Mouse (Mus musculus): ENCODE measurements around the gene Ngdn. TPM values are rescaled to one million over a fixed set of nuclear protein-coding genes. Genes with fewer than 3 reads are reported as not detected.

The Ngdn gene
- polyA plus RNA-seq, 1 experiment from 2014 or later = 92.8 TPM

DNA sequence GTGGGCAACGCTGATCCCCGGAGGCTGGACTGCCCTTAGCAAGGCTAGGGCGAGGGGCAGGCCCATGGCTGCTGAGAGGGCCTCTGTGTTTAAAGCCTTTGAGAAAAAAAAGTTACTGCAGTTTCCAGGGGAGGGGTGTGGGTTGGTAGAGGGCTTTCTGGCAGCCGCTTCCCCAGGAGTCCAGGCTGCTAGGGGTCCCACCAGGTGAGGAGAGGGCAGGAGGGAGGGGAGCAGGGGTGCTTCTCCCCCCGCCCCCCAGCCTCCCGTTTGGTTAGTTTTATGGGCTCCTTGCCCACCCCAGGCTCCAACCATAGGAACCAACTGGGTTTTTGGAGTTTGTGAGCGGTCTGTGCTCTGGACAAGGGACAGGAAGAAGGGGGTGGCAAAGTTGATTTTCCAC lies 46.6 kb downstream of the Ngdn start:
- 42% methylated on average over 7 of the region's 7 CpGs for WGBS
- Histone ChIP-seq H3K4me1 (ENCODE audit: control insufficient read depth, insufficient read depth, low read length) (no peaks in the 10 kb centered on the region; the same call in 1 of the 2 replicates), H3K27me3 (ENCODE audit: control insufficient read depth, insufficient read depth, low read length) (no peaks in the 10 kb centered on the region), H3K4me3 (ENCODE audit: low read depth, low read length) (no peak overlapping the region), H3K36me3 (replicated peaks; ENCODE audit: control insufficient read depth, insufficient read depth, low read depth, low read length) (peaks cover 3% of the 10 kb centered on the region), H3K27ac (replicated peaks; ENCODE audit: low read depth, low read length) (no peak overlapping the region), H3K9me3 (replicated peaks; ENCODE audit: control insufficient read depth, low read length) (no peaks in the 10 kb centered on the region), H3K9ac (replicated peaks; ENCODE audit: low read length) (no peak overlapping the region; the same call in 1 of the 2 replicates), H3K4me2 (ENCODE audit: low read depth, low read length) (no peak overlapping the region)
- DNase-seq (ENCODE audit: low spot score) (no peak), ATAC-seq (replicated peaks; ENCODE audit: insufficient number of reproducible peaks, low FRiP score, low TSS enrichment, low read depth) (no peak)

DNA sequence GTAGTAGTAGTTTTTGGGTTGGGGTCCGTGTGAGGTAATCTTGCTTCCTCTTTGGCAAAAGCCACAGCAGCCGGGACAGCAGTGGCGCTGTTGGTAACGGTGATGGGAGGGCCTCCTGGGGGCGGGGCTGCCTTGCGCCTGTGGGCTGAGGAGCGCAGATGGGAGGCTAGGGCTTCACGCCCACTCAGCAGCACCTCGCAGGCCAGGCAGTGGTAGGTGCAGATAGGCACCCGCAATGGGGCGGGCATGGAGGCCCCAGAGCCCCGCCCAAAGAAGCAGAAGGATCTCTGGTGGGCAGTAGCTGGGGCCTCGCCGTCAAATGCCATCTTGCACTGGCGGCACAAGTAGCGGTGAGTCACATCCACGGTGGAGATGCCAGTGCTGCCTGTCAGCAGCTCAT lies 47.4 kb downstream of the Ngdn start:
- 0 out of 2 replicates have a peak overlapping the region, but pooled peaks have one; percentile 3 for H3K9ac ChIP-seq (replicated peaks; ENCODE audit: low read length)
- H3K4me2 ChIP-seq (ENCODE audit: low read depth, low read length) = 0 out of 2 replicates have a peak overlapping the region, but pooled peaks have one; percentile 7
- ATAC-seq (replicated peaks; ENCODE audit: insufficient number of reproducible peaks, low FRiP score, low TSS enrichment, low read depth) (peak; percentile 55; the same call in 1 of the 2 replicates), DNase-seq (ENCODE audit: low spot score) (peak; percentile 38)
- WGBS = 22% methylated on average over 17 of the region's 17 CpGs
- H3K36me3 ChIP-seq (replicated peaks; ENCODE audit: control insufficient read depth, insufficient read depth, low read depth, low read length) = peaks cover 4% of the 10 kb centered on the region
- H3K4me3 ChIP-seq (ENCODE audit: low read depth, low read length) = no peak overlapping the region
- H3K9me3 ChIP-seq (replicated peaks; ENCODE audit: control insufficient read depth, low read length) = no peaks in the 10 kb centered on the region
- no peaks in the 10 kb centered on the region; the same call in 1 of the 2 replicates for H3K4me1 ChIP-seq (ENCODE audit: control insufficient read depth, insufficient read depth, low read length)
- H3K27me3 ChIP-seq (ENCODE audit: control insufficient read depth, insufficient read depth, low read length) = no peaks in the 10 kb centered on the region
- no peak overlapping the region for H3K27ac ChIP-seq (replicated peaks; ENCODE audit: low read depth, low read length)

DNA sequence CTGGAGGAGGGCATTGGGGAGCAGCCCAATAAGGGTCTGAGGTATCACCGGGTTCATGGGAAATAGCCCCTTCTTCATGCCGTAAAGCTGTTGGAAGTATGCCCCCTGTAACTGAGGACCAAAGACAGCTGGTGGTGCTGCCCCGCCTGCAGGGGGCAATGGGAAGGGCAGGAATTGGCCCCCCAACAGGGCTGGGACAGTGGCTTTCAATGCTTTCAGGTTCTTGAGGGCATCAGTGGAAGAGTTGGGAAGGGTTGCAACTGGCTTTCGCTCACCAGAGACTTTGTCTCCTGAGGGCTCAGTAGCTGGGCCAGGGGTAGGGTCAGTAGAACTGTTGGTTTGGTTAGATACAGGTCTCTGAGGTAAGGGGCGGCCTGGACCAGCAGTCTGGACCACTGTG lies 47.9 kb downstream of the Ngdn start:
- Histone ChIP-seq H3K36me3 (replicated peaks; ENCODE audit: control insufficient read depth, insufficient read depth, low read depth, low read length) (peaks cover 4% of the 10 kb centered on the region), H3K27me3 (ENCODE audit: control insufficient read depth, insufficient read depth, low read length) (no peaks in the 10 kb centered on the region), H3K9me3 (replicated peaks; ENCODE audit: control insufficient read depth, low read length) (no peaks in the 10 kb centered on the region), H3K9ac (replicated peaks; ENCODE audit: low read length) (no peak overlapping the region), H3K4me2 (ENCODE audit: low read depth, low read length) (no peak overlapping the region), H3K27ac (replicated peaks; ENCODE audit: low read depth, low read length) (no peak overlapping the region), H3K4me1 (ENCODE audit: control insufficient read depth, insufficient read depth, low read length) (no peaks in the 10 kb centered on the region; the same call in 1 of the 2 replicates), H3K4me3 (ENCODE audit: low read depth, low read length) (no peak overlapping the region)
- DNase-seq (ENCODE audit: low spot score) (no peak), ATAC-seq (replicated peaks; ENCODE audit: insufficient number of reproducible peaks, low FRiP score, low TSS enrichment, low read depth) (no peak)
- WGBS = 92% methylated on average over 5 of the region's 5 CpGs

GRCm38 (mm10) chr14:55063581-55064381 lies 48.5 kb downstream of the Ngdn start:
- Histone ChIP-seq H3K9ac (replicated peaks; ENCODE audit: low read length) (no peak overlapping the region), H3K9me3 (replicated peaks; ENCODE audit: control insufficient read depth, low read length) (no peaks in the 10 kb centered on the region), H3K27me3 (ENCODE audit: control insufficient read depth, insufficient read depth, low read length) (no peaks in the 10 kb centered on the region), H3K36me3 (replicated peaks; ENCODE audit: control insufficient read depth, insufficient read depth, low read depth, low read length) (peaks cover 4% of the 10 kb centered on the region), H3K4me2 (ENCODE audit: low read depth, low read length) (no peak overlapping the region), H3K4me3 (ENCODE audit: low read depth, low read length) (no peak overlapping the region), H3K27ac (replicated peaks; ENCODE audit: low read depth, low read length) (no peak overlapping the region), H3K4me1 (ENCODE audit: control insufficient read depth, insufficient read depth, low read length) (no peaks in the 10 kb centered on the region; the same call in 1 of the 2 replicates)
- 85% methylated on average over 22 of the region's 22 CpGs for WGBS
- ATAC-seq (replicated peaks; ENCODE audit: insufficient number of reproducible peaks, low FRiP score, low TSS enrichment, low read depth) = no peak
- DNase-seq (ENCODE audit: low spot score) = no peak

GRCm38 (mm10) chr14:55064481-55065370 lies 49.5 kb downstream of the Ngdn start:
- no peaks in the 10 kb centered on the region for H3K9me3 ChIP-seq (replicated peaks; ENCODE audit: control insufficient read depth, low read length)
- H3K4me2 ChIP-seq (ENCODE audit: low read depth, low read length) = no peak overlapping the region
- H3K4me1 ChIP-seq (ENCODE audit: control insufficient read depth, insufficient read depth, low read length) = no peaks in the 10 kb centered on the region; the same call in 1 of the 2 replicates
- H3K36me3 ChIP-seq (replicated peaks; ENCODE audit: control insufficient read depth, insufficient read depth, low read depth, low read length) = peaks cover 4% of the 10 kb centered on the region
- H3K27ac ChIP-seq (replicated peaks; ENCODE audit: low read depth, low read length) = no peak overlapping the region
- WGBS = 74% methylated on average over 35 of the region's 35 CpGs
- DNase-seq (ENCODE audit: low spot score) (no peak), ATAC-seq (replicated peaks; ENCODE audit: insufficient number of reproducible peaks, low FRiP score, low TSS enrichment, low read depth) (no peak)
- no peak overlapping the region for H3K9ac ChIP-seq (replicated peaks; ENCODE audit: low read length)
- no peak overlapping the region for H3K4me3 ChIP-seq (ENCODE audit: low read depth, low read length)
- H3K27me3 ChIP-seq (ENCODE audit: control insufficient read depth, insufficient read depth, low read length) = no peaks in the 10 kb centered on the region

DNA sequence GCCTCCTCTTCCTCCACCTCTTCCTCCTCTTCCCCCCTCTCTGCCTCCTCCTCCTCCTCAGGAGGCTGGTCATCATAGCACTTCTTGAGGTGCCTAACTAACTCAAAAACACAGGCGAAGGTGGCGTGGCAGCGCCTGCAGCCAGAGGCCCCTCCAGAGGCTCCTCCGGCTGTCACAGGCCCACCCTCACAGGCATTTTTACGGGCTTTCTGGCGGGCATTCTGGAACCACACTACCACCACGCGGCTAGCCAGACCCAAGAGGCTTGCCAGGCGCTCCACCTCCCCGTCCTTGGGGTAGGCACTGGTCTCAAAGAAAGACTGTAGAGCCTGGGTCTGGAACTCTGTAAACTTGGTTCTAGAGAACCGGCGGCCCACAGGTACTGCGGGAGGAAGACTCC lies 50.1 kb downstream of the Ngdn start:
- DNase-seq (ENCODE audit: low spot score) (no peak), ATAC-seq (replicated peaks; ENCODE audit: insufficient number of reproducible peaks, low FRiP score, low TSS enrichment, low read depth) (no peak)
- H3K27ac ChIP-seq (replicated peaks; ENCODE audit: low read depth, low read length) = no peak overlapping the region
- no peaks in the 10 kb centered on the region; the same call in 1 of the 2 replicates for H3K4me1 ChIP-seq (ENCODE audit: control insufficient read depth, insufficient read depth, low read length)
- H3K4me3 ChIP-seq (ENCODE audit: low read depth, low read length) = no peak overlapping the region
- no peaks in the 10 kb centered on the region for H3K27me3 ChIP-seq (ENCODE audit: control insufficient read depth, insufficient read depth, low read length)
- H3K4me2 ChIP-seq (ENCODE audit: low read depth, low read length) = no peak overlapping the region
- WGBS = 89% methylated on average over 13 of the region's 13 CpGs
- no peaks in the 10 kb centered on the region for H3K9me3 ChIP-seq (replicated peaks; ENCODE audit: control insufficient read depth, low read length)
- no peak overlapping the region for H3K9ac ChIP-seq (replicated peaks; ENCODE audit: low read length)
- H3K36me3 ChIP-seq (replicated peaks; ENCODE audit: control insufficient read depth, insufficient read depth, low read depth, low read length) = peaks cover 4% of the 10 kb centered on the region

- Histone ChIP-seq H3K4me2 (ENCODE audit: low read depth, low read length) (no peak overlapping the region), H3K27me3 (ENCODE audit: control insufficient read depth, insufficient read depth, low read length) (no peaks in the 10 kb centered on the region), H3K4me1 (ENCODE audit: control insufficient read depth, insufficient read depth, low read length) (no peaks in the 10 kb centered on the region; the same call in 1 of the 2 replicates), H3K9me3 (replicated peaks; ENCODE audit: control insufficient read depth, low read length) (no peaks in the 10 kb centered on the region), H3K4me3 (ENCODE audit: low read depth, low read length) (no peak overlapping the region), H3K9ac (replicated peaks; ENCODE audit: low read length) (no peak overlapping the region), H3K27ac (replicated peaks; ENCODE audit: low read depth, low read length) (no peak overlapping the region), H3K36me3 (replicated peaks; ENCODE audit: control insufficient read depth, insufficient read depth, low read depth, low read length) (peaks cover 4% of the 10 kb centered on the region)
- DNase-seq (ENCODE audit: low spot score) (no peak), ATAC-seq (replicated peaks; ENCODE audit: insufficient number of reproducible peaks, low FRiP score, low TSS enrichment, low read depth) (no peak)
- 85% methylated on average over 8 of the region's 8 CpGs for WGBS
Observed at GRCm38 (mm10) chr14:55066042-55066441, 50.8 kb downstream of the Ngdn start.
